ENCODE assay signal across 35 mouse cellular contexts in genomic region chr6:145740011-145740410, GRCm38 (mm10).
"Had no signal": no experiment of that assay in that cellular context is flagged by ENCODE, and none has a peak within 500 bp of the region (broad histone marks: within the 10 kb centered on the region; RNA-seq: fewer than 3 reads in every experiment).

No protein-coding gene starts in this region.

- H3K27ac ChIP-seq: heart, embryonic 10.5 days; heart, embryonic 13.5 days; heart, embryonic 15.5 days; hindbrain, embryonic 10.5 days; hindbrain, embryonic 12.5 days; hindbrain, embryonic 13.5 days; hindbrain, embryonic 14.5 days; hindbrain, embryonic 15.5 days; hindbrain, postnatal 0 days; intestine, embryonic 15.5 days; kidney, embryonic 15.5 days; kidney, postnatal 0 days; layer of hippocampus, adult 2 months had no signal

- H3K9ac ChIP-seq: heart, embryonic 12.5 days; heart, embryonic 13.5 days; heart, embryonic 15.5 days; hindbrain, embryonic 12.5 days; hindbrain, embryonic 13.5 days; hindbrain, embryonic 14.5 days; hindbrain, embryonic 15.5 days; intestine, embryonic 15.5 days; kidney, embryonic 15.5 days had no signal

- H3K4me2 ChIP-seq: heart, embryonic 11.5 days; heart, embryonic 12.5 days; heart, embryonic 13.5 days; heart, embryonic 15.5 days; hindbrain, embryonic 12.5 days; hindbrain, embryonic 13.5 days; hindbrain, embryonic 14.5 days; hindbrain, embryonic 15.5 days; intestine, embryonic 15.5 days; kidney, embryonic 15.5 days had no signal

- H3K4me3 ChIP-seq: heart, embryonic 10.5 days; heart, embryonic 12.5 days; heart, embryonic 13.5 days; heart, embryonic 15.5 days; hindbrain, embryonic 10.5 days; hindbrain, embryonic 12.5 days; hindbrain, embryonic 13.5 days; hindbrain, embryonic 15.5 days; intestine, embryonic 15.5 days; kidney, embryonic 15.5 days; layer of hippocampus, adult 2 months had no signal

- ATAC-seq: hindbrain, embryonic 16.5 days; hindbrain, postnatal 0 days; inflammation-experienced regulatory T-cells, adult 6 months; intestine, embryonic 15.5 days; intestine, embryonic 16.5 days; intestine, postnatal 0 days had no signal

- H3K4me1 ChIP-seq: hindbrain, embryonic 13.5 days; hindbrain, embryonic 15.5 days; intestine, embryonic 15.5 days had no signal

- H3K27me3 ChIP-seq: heart, embryonic 12.5 days; heart, embryonic 13.5 days; heart, embryonic 15.5 days; hindbrain, embryonic 12.5 days; hindbrain, embryonic 15.5 days; intestine, embryonic 15.5 days; kidney, embryonic 15.5 days had no signal

- DNase-seq: heart, postnatal 10 days; heart, postnatal 14 days; heart, postnatal 36 days; heart, postnatal 4 days; kidney, adult 11 months; kidney, adult 18-20 months; kidney, adult 2 months; kidney, adult 8-10 months; kidney, adult 9 months; kidney, postnatal 10 days; kidney, postnatal 14 days; kidney, postnatal 25 days; kidney, postnatal 36 days; kidney, postnatal 4 days; layer of hippocampus, adult 9-11 months; layer of hippocampus, postnatal 36 days had no signal

- H3K9me3 ChIP-seq: heart, embryonic 10.5 days; heart, embryonic 12.5 days; heart, embryonic 13.5 days; heart, embryonic 15.5 days; hindbrain, embryonic 10.5 days; hindbrain, embryonic 12.5 days; hindbrain, embryonic 13.5 days; hindbrain, embryonic 15.5 days; intestine, embryonic 15.5 days; kidney, embryonic 15.5 days had no signal

- H3K36me3 ChIP-seq: heart, embryonic 10.5 days; heart, embryonic 12.5 days; heart, embryonic 13.5 days; heart, embryonic 15.5 days; hindbrain, embryonic 10.5 days; hindbrain, embryonic 12.5 days; hindbrain, embryonic 13.5 days; hindbrain, embryonic 15.5 days; intestine, embryonic 15.5 days; kidney, embryonic 15.5 days had no signal
